Mouse (Mus musculus) testis, postnatal 10 days (tissue): ENCODE results near the gene Ccdc141.

Experiments used
- DNase-seq: peaks from one replicate; pipeline ENCODE4 v3.0.0; 2021; ENCODE audit warnings: low spot score

Ccdc141 gene

GRCm38 (mm10) chr2:77170633-77171105 is at the start of gene Ccdc141:
TSS of gene Ccdc141 (minus strand) at chr2:77170636.
- no peak for DNase-seq

GRCm38 (mm10) chr2:77212885-77213284 is 42.4 kb upstream of the Ccdc141 start:
- DNase-seq = no peak

- no peak for DNase-seq
These were observed 36.5 kb upstream of the Ccdc141 start for GRCm38 (mm10) chr2:77206951-77207350.

- no peak for DNase-seq
These were observed 33.5 kb upstream of the Ccdc141 start for GRCm38 (mm10) chr2:77203916-77204315.

GRCm38 (mm10) chr2:77201900-77202299 is 31.5 kb upstream of the Ccdc141 start:
- no peak for DNase-seq

GRCm38 (mm10) chr2:77200958-77201614 is 30.6 kb upstream of the Ccdc141 start:
- no peak for DNase-seq

- DNase-seq = no peak
These were observed 29.9 kb upstream of the Ccdc141 start for GRCm38 (mm10) chr2:77200379-77200778.

- no peak for DNase-seq
These were observed 27.8 kb upstream of the Ccdc141 start for GRCm38 (mm10) chr2:77198246-77198645.

GRCm38 (mm10) chr2:77196819-77197218 is 26.4 kb upstream of the Ccdc141 start:
- no peak for DNase-seq

GRCm38 (mm10) chr2:77195056-77195455 is 24.6 kb upstream of the Ccdc141 start:
- no peak for DNase-seq

- DNase-seq = no peak
These were observed 21.4 kb upstream of the Ccdc141 start for GRCm38 (mm10) chr2:77191811-77192210.

- no peak for DNase-seq
These were observed 20.5 kb upstream of the Ccdc141 start for GRCm38 (mm10) chr2:77190891-77191290.

GRCm38 (mm10) chr2:77190301-77190700 is 19.9 kb upstream of the Ccdc141 start:
- DNase-seq = no peak

- no peak for DNase-seq
These were observed 19.2 kb upstream of the Ccdc141 start for GRCm38 (mm10) chr2:77189671-77190070.

- no peak for DNase-seq
These were observed 17.1 kb upstream of the Ccdc141 start for GRCm38 (mm10) chr2:77187501-77187900.

- DNase-seq = no peak
These were observed 16.5 kb upstream of the Ccdc141 start for GRCm38 (mm10) chr2:77186912-77187311.

- DNase-seq = no peak
These were observed 13.7 kb upstream of the Ccdc141 start for GRCm38 (mm10) chr2:77184049-77184571.

- no peak for DNase-seq
These were observed 13.2 kb upstream of the Ccdc141 start for GRCm38 (mm10) chr2:77183646-77184045.

- DNase-seq = no peak
These were observed 12.6 kb upstream of the Ccdc141 start for GRCm38 (mm10) chr2:77182996-77183380.

- no peak for DNase-seq
These were observed 12.0 kb upstream of the Ccdc141 start for GRCm38 (mm10) chr2:77182271-77182995.

- DNase-seq = no peak
These were observed 7.0 kb upstream of the Ccdc141 start for GRCm38 (mm10) chr2:77177472-77177871.

- DNase-seq = no peak
These were observed 6.0 kb upstream of the Ccdc141 start for GRCm38 (mm10) chr2:77176413-77176812.

- DNase-seq = no peak
These were observed 5.0 kb upstream of the Ccdc141 start for GRCm38 (mm10) chr2:77175411-77175810.
